Mouse (Mus musculus): ENCODE results near the gene Ambp.

The Ambp gene

DNA sequence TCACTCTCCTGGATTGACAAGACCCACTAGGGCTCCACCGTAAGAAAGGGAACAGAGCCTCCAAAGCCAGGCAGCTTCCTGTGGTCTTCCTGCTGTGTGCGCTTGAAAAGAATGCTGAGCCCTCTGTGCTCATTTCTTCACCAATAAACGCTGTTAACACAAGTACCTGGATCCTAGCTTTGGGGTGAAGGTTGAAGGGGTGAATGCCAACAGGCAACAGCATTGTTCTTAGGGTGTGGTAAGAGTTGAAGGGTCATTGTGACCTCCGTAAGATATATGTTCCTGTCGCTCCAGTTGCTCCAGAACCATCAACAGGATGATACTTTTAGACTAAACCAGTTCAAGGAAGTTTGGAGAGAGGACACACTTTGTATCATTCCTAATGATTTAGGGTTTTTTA lies at the start of gene Ambp:
Gene Ambp, minus strand, starts transcription at position 101 of the 400 bp plus-strand sequence.
- DNase-seq (ENCODE audit: low read depth, low spot score) = peak; percentile 10

- no peak for DNase-seq (ENCODE audit: low read depth, low spot score)
These were observed 49.3 kb upstream of the Ambp start for GRCm38 (mm10) chr4:63203874-63204273.

- no peak for DNase-seq (ENCODE audit: low read depth, low spot score)
These were observed 44.8 kb upstream of the Ambp start for GRCm38 (mm10) chr4:63199366-63199765.

- DNase-seq (ENCODE audit: low read depth, low spot score) = no peak
These were observed 39.8 kb upstream of the Ambp start for GRCm38 (mm10) chr4:63194366-63194765.

GRCm38 (mm10) chr4:63191641-63192040 lies 37.0 kb upstream of the Ambp start:
- no peak for DNase-seq (ENCODE audit: low read depth, low spot score)

DNA sequence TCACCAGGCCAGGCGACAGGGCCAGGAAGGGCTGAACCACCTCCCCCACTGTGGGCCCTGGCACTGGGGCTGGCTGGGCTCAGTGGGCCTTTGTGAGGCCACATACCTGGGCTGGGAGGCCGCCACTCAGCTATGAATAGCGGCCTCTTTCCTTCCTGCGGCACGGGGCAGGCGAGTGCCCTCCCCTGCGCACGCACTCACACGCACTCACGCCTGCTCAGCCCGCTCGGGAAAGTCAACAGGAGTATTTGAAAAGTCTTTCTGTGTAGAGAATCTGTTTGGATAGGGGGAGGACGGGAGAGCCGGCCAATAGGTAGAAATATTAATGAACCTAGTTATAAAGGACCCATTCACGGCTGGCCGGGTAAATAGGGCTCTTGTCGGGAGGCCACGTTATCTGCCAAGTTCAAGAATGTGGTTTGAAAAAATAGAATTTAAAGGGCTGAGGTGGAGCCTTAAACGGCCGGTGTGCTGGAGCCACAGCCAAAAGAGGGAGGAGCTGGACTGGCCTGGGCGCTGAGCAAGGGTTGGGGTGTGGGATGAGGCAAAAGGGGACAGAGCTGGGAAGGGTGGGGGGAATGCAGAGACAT lies 31.8 kb upstream of the Ambp start:
- no peak for DNase-seq (ENCODE audit: low read depth, low spot score)

GRCm38 (mm10) chr4:63181556-63181955 lies 27.0 kb upstream of the Ambp start:
- DNase-seq (ENCODE audit: low read depth, low spot score) = peak; percentile 22

GRCm38 (mm10) chr4:63171969-63172685 lies 17.5 kb upstream of the Ambp start, which contains the start of gene Kif12:
Gene Kif12, minus strand, starts transcription at chr4:63172131.
- no peak for DNase-seq (ENCODE audit: low read depth, low spot score)

- DNase-seq (ENCODE audit: low read depth, low spot score) = peak; percentile 8
These were observed 16.5 kb upstream of the Ambp start for GRCm38 (mm10) chr4:63171122-63171521.

GRCm38 (mm10) chr4:63170061-63170460 lies 15.5 kb upstream of the Ambp start:
- no peak for DNase-seq (ENCODE audit: low read depth, low spot score)

- no peak for DNase-seq (ENCODE audit: low read depth, low spot score)
These were observed 11.7 kb upstream of the Ambp start for GRCm38 (mm10) chr4:63166323-63166722.

- no peak for DNase-seq (ENCODE audit: low read depth, low spot score)
These were observed 11.0 kb upstream of the Ambp start for GRCm38 (mm10) chr4:63165636-63166035.

DNA sequence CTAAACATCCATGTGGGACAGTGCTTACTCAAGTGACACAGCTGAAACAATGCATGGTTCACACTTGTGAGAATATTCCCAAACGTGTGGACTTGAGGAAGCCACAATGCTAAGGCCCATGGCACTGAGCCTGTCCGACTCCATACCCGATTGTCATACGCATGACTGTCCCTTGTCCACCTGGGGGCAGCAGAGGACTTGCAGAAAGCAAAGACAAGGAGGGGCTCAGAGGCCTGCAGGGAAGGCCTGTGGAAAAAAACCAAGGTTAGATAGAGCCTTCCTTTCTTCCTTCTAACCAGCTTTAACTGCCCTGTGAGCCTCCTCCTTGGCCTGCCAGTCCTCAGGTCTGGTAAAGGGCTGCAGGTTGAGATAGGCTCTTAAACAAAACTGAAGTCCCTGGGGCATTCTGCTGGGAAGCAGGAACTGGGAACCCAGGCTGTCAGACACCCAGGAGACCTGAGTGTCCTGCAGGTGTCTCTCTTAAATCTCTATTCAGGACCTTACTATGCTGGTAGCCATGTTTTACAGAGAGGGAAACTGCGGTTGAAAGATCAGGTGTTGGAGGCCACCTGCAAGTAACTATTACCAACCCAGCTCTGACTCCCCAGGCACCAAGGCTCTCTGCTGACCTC lies 4.5 kb upstream of the Ambp start:
- peak; percentile 76 for DNase-seq (ENCODE audit: low read depth, low spot score)

- DNase-seq (ENCODE audit: low read depth, low spot score) = no peak
These were observed 3.6 kb upstream of the Ambp start for GRCm38 (mm10) chr4:63158192-63158591.

- no peak for DNase-seq (ENCODE audit: low read depth, low spot score)
These were observed 2.4 kb upstream of the Ambp start for GRCm38 (mm10) chr4:63156726-63157634.

DNA sequence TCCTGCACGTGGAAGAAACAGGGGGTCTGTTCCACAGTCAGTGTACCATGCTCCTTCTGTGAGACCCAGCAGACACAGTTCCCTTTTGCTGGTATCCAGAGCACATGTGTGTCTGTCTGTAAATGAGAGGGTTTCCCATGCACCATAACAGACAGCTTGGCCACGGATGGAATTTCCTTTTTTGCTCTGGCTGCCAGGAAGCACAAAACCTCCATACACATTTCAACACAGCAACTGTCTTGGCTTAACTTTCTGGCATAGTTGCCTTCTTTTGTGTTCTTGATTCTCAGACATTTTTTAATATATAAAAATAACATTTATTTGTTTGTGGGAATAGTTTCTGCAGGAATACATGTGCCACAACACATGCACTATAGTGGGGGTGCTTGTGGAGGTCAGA lies 997 bp upstream of the Ambp start:
- no peak for DNase-seq (ENCODE audit: low read depth, low spot score)

DNA sequence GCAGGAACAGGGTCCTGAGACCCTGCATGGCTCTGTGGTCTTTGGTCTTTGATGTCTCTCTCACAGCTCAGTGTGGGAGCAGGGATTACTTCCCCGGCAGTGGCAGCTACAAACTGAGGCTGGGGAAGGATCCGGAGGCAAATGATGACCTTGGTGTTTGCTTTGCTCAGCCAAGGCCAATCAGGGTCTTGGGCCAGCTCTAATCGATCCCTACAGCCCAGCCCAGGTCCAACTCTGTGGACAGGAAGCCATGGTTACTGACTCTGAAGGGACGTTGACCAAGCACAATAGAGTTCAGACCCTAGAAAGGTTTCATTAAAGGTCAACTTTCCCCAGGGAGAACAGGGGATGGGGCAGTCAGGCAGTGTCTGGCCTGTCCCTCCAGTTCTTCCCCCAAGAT lies 571 bp downstream of the Ambp start:
- DNase-seq (ENCODE audit: low read depth, low spot score) = no peak

DNA sequence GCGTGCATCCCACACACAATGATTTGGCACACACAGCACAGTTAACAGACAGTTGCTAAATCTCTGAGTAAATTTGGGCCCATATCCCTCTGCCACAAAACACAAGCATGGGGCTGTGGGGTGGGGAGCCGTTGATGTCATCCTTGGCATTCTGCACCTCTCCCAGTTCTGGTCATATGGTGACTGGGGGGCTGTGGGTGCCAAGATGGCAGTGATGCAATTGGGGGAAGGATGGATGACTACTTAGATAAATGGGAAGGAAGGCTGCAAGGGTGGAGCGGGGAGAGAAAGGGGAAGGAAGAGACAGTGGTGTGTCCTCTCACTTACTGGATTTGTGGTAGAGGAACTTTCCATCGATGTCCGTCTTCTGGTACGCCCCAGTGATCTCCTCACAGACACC lies 3.5 kb downstream of the Ambp start:
- no peak for DNase-seq (ENCODE audit: low read depth, low spot score)

DNA sequence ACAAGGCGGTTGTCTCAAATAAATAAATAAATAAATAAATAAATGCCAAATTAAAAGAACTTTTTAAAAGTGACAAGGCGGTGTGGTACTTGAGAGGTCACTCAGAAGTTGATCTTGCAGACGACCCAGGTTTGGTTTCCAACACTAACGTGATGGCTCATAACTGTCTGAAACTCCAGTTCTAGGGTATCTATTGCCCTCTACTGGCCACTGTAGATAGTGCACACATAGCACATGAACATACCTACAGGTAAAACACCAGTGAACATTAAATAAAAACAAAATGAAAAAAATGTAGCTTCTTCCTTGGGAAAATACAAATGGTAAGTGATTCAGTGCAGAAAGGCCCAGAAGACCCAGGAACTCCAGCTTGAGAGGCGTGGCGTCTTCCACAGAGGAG lies 7.3 kb downstream of the Ambp start:
- DNase-seq (ENCODE audit: low read depth, low spot score) = peak; percentile 50

DNA sequence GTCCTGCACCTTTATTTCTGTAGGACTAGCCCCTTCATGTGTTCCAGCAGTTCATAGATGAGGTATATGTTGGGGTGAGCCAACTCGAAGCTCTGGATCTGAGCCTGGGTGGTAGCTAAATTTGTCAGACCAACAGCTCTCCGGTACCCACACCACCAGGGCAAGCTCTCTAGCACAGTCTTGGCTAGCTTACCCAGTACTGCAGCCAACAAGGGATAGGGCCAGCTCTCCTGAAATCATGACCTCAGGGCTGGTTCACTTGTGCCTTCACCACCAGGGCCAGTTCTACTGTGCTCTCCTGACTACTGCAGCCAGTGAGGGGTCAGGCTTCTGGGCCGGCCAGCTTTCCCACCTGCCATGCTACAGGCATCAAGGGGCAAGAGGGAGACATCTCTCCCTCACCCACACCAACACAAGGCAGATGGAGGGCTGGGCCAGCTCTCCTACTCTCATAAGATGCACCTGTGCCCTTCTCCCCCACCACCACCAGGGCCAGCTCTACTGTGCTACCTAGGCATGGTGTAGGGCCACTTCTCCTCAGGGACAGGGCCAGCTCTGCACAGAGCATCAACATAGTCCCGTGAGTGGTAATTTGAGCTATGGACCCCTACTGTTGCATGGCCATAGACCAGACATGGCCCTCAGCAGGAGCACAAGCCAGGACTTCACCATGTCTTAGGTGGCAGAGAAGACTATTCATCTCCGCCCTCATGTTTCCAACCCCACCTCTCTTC lies 24.5 kb downstream of the Ambp start:
- DNase-seq (ENCODE audit: low read depth, low spot score) = no peak

DNA sequence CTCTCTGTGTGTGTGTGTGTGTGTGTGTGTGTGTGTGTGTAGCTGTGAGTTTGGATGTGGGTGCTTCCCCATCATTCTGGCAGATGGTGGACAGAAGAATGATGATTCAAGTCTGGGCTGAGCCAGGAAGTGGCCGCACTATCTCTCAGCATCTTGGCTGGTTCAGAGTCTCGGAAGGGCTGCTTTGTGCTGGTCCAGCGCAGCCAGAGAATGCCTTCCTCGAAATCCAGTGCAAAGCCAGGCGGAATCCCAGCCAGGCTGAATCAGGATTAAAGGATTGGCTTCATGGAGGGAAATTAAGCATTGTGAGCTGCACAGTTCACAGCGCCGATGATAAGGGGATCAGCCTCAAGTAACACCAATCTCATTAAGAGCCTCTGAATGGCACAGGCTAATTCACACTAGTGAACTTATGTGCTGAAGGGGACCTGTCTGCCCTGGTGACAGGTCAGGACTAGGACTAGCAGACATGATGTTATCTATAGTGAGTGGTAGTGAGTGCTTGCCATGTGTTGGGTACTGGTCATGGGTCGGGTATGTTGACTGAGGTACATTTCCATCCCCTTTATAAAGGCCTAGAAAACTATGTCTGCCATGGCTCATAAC lies 29.6 kb downstream of the Ambp start:
- no peak for DNase-seq (ENCODE audit: low read depth, low spot score)

All from ES-CJ7 (cell line).